Mouse (Mus musculus): Measurements from ENCODE around the gene Nptx1. TPM values are rescaled to one million over a fixed set of nuclear protein-coding genes. Genes with fewer than 3 reads are reported as not detected.

The Nptx1 gene
- polyA plus RNA-seq, 1 experiment from 2014 or later, result 0.66 TPM

DNA sequence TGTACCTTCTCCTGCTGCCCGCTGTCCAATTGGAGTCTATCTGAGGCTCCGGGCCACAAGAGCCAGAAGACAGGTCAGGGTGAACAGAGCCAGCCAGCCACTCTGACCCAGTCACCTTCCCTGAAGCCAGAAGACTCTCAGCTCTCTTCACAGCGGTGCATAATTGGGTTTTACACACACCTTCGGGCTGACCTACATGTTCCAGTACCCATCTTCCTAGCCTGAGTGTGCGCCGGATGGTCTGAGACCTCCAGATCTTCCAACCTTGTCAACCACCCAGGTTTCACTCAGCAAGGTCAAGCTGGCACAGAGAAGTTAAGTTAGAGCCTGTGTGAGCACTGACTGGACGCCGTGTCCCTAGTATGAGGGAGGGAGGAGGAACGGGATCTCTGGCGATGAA is 16.8 kb upstream of the Nptx1 start:
- ATAC-seq (ENCODE audit: extremely low read depth, insufficient number of reproducible peaks, low FRiP score, low TSS enrichment), result no peak
- Histone ChIP-seq H3K27ac (replicated peaks) (no peak overlapping the region), H3K27me3 (replicated peaks) (peaks cover 67% of the 10 kb centered on the region), H3K4me2 (no peak overlapping the region), H3K9me3 (no peaks in the 10 kb centered on the region), H3K4me1 (peaks cover 18% of the 10 kb centered on the region), H3K36me3 (no peaks in the 10 kb centered on the region), H3K4me3 (no peak overlapping the region), H3K9ac (no peak overlapping the region)
- WGBS, result 77% methylated on average over 10 of the region's 10 CpGs

DNA sequence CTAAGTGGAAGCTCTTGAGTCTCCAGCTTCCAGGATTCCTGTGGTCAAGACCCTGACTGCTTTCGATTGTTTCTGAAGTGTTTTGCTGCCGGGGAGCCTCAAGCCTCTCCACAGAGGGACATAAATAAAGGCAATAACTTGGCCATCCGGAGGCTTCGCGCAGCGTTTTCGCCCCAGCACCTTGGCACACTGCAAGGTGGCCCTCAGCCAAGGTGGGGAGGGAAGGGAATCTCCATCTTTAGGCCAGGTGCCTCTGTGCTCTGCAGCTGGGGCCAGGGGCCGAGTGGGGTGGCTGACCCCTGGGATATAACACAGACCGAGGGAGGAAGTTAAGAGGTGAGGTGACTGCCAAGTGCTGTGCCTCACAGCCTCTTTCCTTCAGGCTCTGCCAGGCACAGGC is 15.6 kb upstream of the Nptx1 start:
- H3K9ac ChIP-seq, result 0 out of 2 replicates have a peak overlapping the region, but pooled peaks have one; percentile 9
- ATAC-seq (ENCODE audit: extremely low read depth, insufficient number of reproducible peaks, low FRiP score, low TSS enrichment), result no peak
- peaks cover 70% of the 10 kb centered on the region for H3K27me3 ChIP-seq (replicated peaks)
- 49% methylated on average over 9 of the region's 9 CpGs for WGBS
- H3K4me1 ChIP-seq, result peaks cover 30% of the 10 kb centered on the region
- H3K27ac ChIP-seq (replicated peaks), result no peak overlapping the region
- H3K4me2 ChIP-seq, result no peak overlapping the region
- H3K36me3 ChIP-seq, result no peaks in the 10 kb centered on the region
- H3K9me3 ChIP-seq, result no peaks in the 10 kb centered on the region
- no peak overlapping the region for H3K4me3 ChIP-seq

- no peaks in the 10 kb centered on the region for H3K9me3 ChIP-seq
- H3K27ac ChIP-seq (replicated peaks), result no peak overlapping the region
- H3K9ac ChIP-seq, result no peak overlapping the region
- peaks cover 35% of the 10 kb centered on the region for H3K4me1 ChIP-seq
- no peaks in the 10 kb centered on the region for H3K36me3 ChIP-seq
- ATAC-seq (ENCODE audit: extremely low read depth, insufficient number of reproducible peaks, low FRiP score, low TSS enrichment), result no peak
- no peak overlapping the region for H3K4me2 ChIP-seq
- WGBS, result 54% methylated on average over 6 of the region's 6 CpGs
- no peak overlapping the region for H3K4me3 ChIP-seq
- H3K27me3 ChIP-seq (replicated peaks), result peaks cover 78% of the 10 kb centered on the region
Observed at GRCm38 (mm10) chr11:119562286-119562685, 14.7 kb upstream of the Nptx1 start.

GRCm38 (mm10) chr11:119558870-119559610 is 11.5 kb upstream of the Nptx1 start:
- peak overlapping the region; percentile 33 for H3K4me2 ChIP-seq
- H3K9me3 ChIP-seq, result no peaks in the 10 kb centered on the region
- WGBS, result 17% methylated on average over 9 of the region's 9 CpGs
- peaks cover 29% of the 10 kb centered on the region for H3K4me1 ChIP-seq
- peaks cover 79% of the 10 kb centered on the region for H3K27me3 ChIP-seq (replicated peaks)
- peak overlapping the region; percentile 40; the same call in 1 of the 2 replicates for H3K9ac ChIP-seq
- no peak for ATAC-seq (ENCODE audit: extremely low read depth, insufficient number of reproducible peaks, low FRiP score, low TSS enrichment)
- H3K4me3 ChIP-seq, result no peak overlapping the region
- H3K27ac ChIP-seq (replicated peaks), result no peak overlapping the region; the same call in 1 of the 2 replicates
- H3K36me3 ChIP-seq, result no peaks in the 10 kb centered on the region

- Histone ChIP-seq H3K27ac (replicated peaks) (no peak overlapping the region), H3K4me2 (peak overlapping the region; percentile 33), H3K9me3 (no peaks in the 10 kb centered on the region), H3K27me3 (replicated peaks) (peaks cover 80% of the 10 kb centered on the region), H3K4me3 (no peak overlapping the region), H3K4me1 (peaks cover 25% of the 10 kb centered on the region), H3K36me3 (no peaks in the 10 kb centered on the region), H3K9ac (peak overlapping the region; percentile 40; the same call in 1 of the 2 replicates)
- ATAC-seq (ENCODE audit: extremely low read depth, insufficient number of reproducible peaks, low FRiP score, low TSS enrichment), result no peak
- WGBS, result 37% methylated on average over 17 of the region's 17 CpGs
Observed at GRCm38 (mm10) chr11:119557940-119558869, 10.7 kb upstream of the Nptx1 start.

GRCm38 (mm10) chr11:119555170-119555569 is 7.6 kb upstream of the Nptx1 start:
- no peaks in the 10 kb centered on the region for H3K36me3 ChIP-seq
- peaks cover 33% of the 10 kb centered on the region for H3K4me1 ChIP-seq
- H3K27ac ChIP-seq (replicated peaks), result no peak overlapping the region
- H3K9me3 ChIP-seq, result no peaks in the 10 kb centered on the region
- 71% methylated on average over 7 of the region's 7 CpGs for WGBS
- H3K4me3 ChIP-seq, result no peak overlapping the region
- ATAC-seq (ENCODE audit: extremely low read depth, insufficient number of reproducible peaks, low FRiP score, low TSS enrichment), result no peak
- no peak overlapping the region for H3K4me2 ChIP-seq
- H3K27me3 ChIP-seq (replicated peaks), result peaks cover 83% of the 10 kb centered on the region
- H3K9ac ChIP-seq, result no peak overlapping the region

DNA sequence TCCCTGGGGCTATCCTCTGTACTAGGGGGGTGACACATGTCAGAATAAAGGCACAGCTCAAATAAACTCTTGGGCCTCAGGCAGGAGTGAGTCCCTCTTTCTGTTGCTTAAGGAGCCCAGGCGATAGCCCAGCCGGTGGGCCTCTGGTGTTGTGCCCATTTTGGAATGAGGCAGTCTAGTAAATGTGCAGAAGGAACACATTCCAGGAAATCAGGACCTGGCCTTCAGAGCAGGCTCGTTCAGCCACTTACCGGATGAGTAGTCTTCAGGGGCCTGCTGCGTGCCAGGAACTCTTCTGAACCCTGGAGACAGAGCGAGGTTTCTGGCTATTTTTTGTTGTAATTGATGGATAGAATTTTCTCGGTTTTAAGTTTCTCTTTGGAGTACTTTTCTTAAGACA is 7.2 kb upstream of the Nptx1 start:
- Histone ChIP-seq H3K27ac (replicated peaks) (no peak overlapping the region), H3K27me3 (replicated peaks) (peaks cover 83% of the 10 kb centered on the region), H3K4me3 (no peak overlapping the region), H3K9ac (no peak overlapping the region), H3K4me2 (no peak overlapping the region), H3K36me3 (no peaks in the 10 kb centered on the region), H3K9me3 (no peaks in the 10 kb centered on the region), H3K4me1 (peaks cover 32% of the 10 kb centered on the region)
- WGBS, result 76% methylated on average over 7 of the region's 7 CpGs
- ATAC-seq (ENCODE audit: extremely low read depth, insufficient number of reproducible peaks, low FRiP score, low TSS enrichment), result no peak

DNA sequence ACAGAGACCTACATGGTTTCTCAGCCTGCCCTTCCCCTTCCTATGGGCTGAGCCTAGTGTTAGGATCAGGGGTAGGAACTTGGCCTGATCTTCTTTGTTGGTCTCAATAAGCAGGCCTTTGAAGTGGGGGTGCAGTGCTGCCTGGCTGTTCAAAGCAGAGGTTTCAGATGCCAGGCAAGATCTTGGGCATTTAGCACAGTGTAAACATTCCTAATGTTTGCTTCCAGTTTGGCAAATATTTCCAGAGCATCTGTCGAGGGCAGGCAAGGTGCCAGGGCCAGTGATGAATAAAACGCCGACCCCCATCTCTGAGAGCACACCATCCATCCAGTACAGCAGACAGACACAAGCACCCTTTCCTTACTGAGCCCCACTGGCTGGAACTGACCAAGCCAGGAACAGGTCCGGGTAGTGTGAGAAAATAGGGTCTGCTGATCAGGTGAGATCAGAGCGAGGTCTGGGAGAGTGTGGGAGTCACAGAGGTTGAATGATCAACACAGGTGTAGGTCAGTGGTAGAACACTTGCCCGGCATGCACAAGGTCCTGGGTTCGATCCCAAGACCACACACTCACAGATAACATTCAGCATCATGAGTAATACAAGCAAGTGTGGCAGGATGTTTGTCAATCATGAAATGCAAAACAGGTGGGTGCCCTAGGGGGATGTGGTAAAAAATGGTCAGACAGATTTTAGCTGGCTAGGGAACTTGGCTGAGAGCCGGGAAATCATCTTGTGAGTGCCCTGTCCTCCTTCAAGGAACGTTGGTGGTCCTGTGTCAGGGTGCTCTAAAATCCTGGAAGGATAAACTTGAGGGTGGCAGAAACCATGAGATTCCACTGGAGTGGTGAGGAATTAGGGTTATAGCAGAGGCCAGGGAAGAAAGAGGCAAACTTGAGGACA is 5.6 kb upstream of the Nptx1 start:
- no peak for ATAC-seq (ENCODE audit: extremely low read depth, insufficient number of reproducible peaks, low FRiP score, low TSS enrichment)
- Histone ChIP-seq H3K4me3 (no peak overlapping the region), H3K27ac (replicated peaks) (0 out of 2 replicates have a peak overlapping the region, but pooled peaks have one; percentile 36), H3K4me2 (no peak overlapping the region), H3K27me3 (replicated peaks) (peaks cover 94% of the 10 kb centered on the region), H3K9me3 (no peaks in the 10 kb centered on the region), H3K9ac (no peak overlapping the region), H3K4me1 (peaks cover 32% of the 10 kb centered on the region), H3K36me3 (no peaks in the 10 kb centered on the region)
- 62% methylated on average over 9 of the region's 9 CpGs for WGBS

- peaks cover 95% of the 10 kb centered on the region for H3K27me3 ChIP-seq (replicated peaks)
- no peaks in the 10 kb centered on the region for H3K9me3 ChIP-seq
- no peak overlapping the region for H3K9ac ChIP-seq
- H3K4me1 ChIP-seq, result peaks cover 34% of the 10 kb centered on the region
- H3K4me3 ChIP-seq, result no peak overlapping the region
- WGBS, result 38% methylated on average over 1 of the region's 1 CpGs
- no peak overlapping the region for H3K4me2 ChIP-seq
- no peak for ATAC-seq (ENCODE audit: extremely low read depth, insufficient number of reproducible peaks, low FRiP score, low TSS enrichment)
- 0 out of 2 replicates have a peak overlapping the region, but pooled peaks have one; percentile 36 for H3K27ac ChIP-seq (replicated peaks)
- H3K36me3 ChIP-seq, result no peaks in the 10 kb centered on the region
Observed at GRCm38 (mm10) chr11:119552301-119552700, 4.7 kb upstream of the Nptx1 start.

GRCm38 (mm10) chr11:119551468-119551867 is 3.9 kb upstream of the Nptx1 start:
- WGBS, result 53% methylated on average over 3 of the region's 3 CpGs
- no peak overlapping the region for H3K4me3 ChIP-seq
- no peak for ATAC-seq (ENCODE audit: extremely low read depth, insufficient number of reproducible peaks, low FRiP score, low TSS enrichment)
- H3K4me2 ChIP-seq, result no peak overlapping the region
- H3K4me1 ChIP-seq, result peaks cover 42% of the 10 kb centered on the region
- no peaks in the 10 kb centered on the region for H3K36me3 ChIP-seq
- no peaks in the 10 kb centered on the region for H3K9me3 ChIP-seq
- no peak overlapping the region for H3K27ac ChIP-seq (replicated peaks)
- H3K27me3 ChIP-seq (replicated peaks), result peaks cover 95% of the 10 kb centered on the region
- H3K9ac ChIP-seq, result no peak overlapping the region
